Mouse (Mus musculus): ENCODE measurements around the gene Dlgap4.

DNA sequence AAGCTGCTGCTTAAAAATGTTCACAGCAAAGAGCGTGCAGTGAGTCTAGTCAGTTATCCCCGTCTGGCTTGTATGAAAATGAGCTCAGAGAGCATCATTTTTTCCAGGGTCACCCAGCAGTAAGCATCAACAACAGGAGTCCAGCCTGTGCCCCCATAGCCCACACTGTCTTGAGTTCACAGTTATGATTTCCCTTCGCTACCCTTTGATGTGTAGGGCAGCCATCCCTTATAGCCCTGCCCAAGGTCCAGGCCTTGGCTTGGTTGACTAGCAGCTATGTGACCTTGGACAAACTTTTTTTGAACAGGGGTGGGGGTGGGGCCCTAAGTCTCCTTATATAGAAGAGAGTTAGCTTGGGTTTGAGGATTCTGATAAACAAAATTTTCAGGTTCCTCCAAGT lies 44.2 kb upstream of the Dlgap4 start:
- no peak for TF ChIP-seq POLR2A (IDR thresholded peaks at IDR 0.05; ENCODE audit: extremely low read depth, insufficient read depth, low read length)
- no peak for TF ChIP-seq CTCF (IDR thresholded peaks at IDR 0.05; ENCODE audit: extremely low read depth, insufficient read depth, low read length)
